Mouse (Mus musculus) lung, postnatal 10 days (tissue): ENCODE measurements around the gene Arl8b.
"Not testable (repeated sequence)": the region's sequence is repeated elsewhere in the genome, so short reads cannot be mapped to it uniquely, and the experiment has no call there.

ENCODE experiments used
- DNase-seq: peaks from one replicate; pipeline ENCODE4 v3.0.0; 2021

Arl8b gene

GRCm38 (mm10) chr6:108837081-108837480, 54.2 kb downstream of the Arl8b start:
- no peak for DNase-seq

- DNase-seq, result no peak
Observed at GRCm38 (mm10) chr6:108837958-108838357, 55.1 kb downstream of the Arl8b start.

GRCm38 (mm10) chr6:108839432-108839831, 56.5 kb downstream of the Arl8b start:
- DNase-seq, result no peak

GRCm38 (mm10) chr6:108840861-108841640, 58.2 kb downstream of the Arl8b start:
- no peak for DNase-seq

GRCm38 (mm10) chr6:108843664-108844063, 60.8 kb downstream of the Arl8b start:
- DNase-seq, result peak; percentile 13

GRCm38 (mm10) chr6:108844093-108844492, 61.2 kb downstream of the Arl8b start:
- no peak for DNase-seq

GRCm38 (mm10) chr6:108844771-108845170, 61.9 kb downstream of the Arl8b start:
- no peak for DNase-seq

- no peak for DNase-seq
Observed at GRCm38 (mm10) chr6:108852088-108852670, 69.3 kb downstream of the Arl8b start.

GRCm38 (mm10) chr6:108852986-108853385, 70.1 kb downstream of the Arl8b start:
- no peak for DNase-seq

- no peak for DNase-seq
Observed at GRCm38 (mm10) chr6:108858583-108858982, 75.7 kb downstream of the Arl8b start.

GRCm38 (mm10) chr6:108861226-108861625, 78.3 kb downstream of the Arl8b start:
- DNase-seq, result no peak

GRCm38 (mm10) chr6:108862548-108862947, 79.6 kb downstream of the Arl8b start:
- DNase-seq, result peak; percentile 29

GRCm38 (mm10) chr6:108866317-108866716, 83.4 kb downstream of the Arl8b start:
- no peak for DNase-seq

- DNase-seq, result not testable (repeated sequence)
Observed at GRCm38 (mm10) chr6:108869031-108869430, 86.1 kb downstream of the Arl8b start.

GRCm38 (mm10) chr6:108870421-108870820, 87.5 kb downstream of the Arl8b start:
- DNase-seq, result no peak

- DNase-seq, result no peak
Observed at GRCm38 (mm10) chr6:108871251-108871650, 88.4 kb downstream of the Arl8b start.
